Mouse (Mus musculus): ENCODE measurements around the gene Fnbp4.
"Not testable (repeated sequence)": the region's sequence is repeated elsewhere in the genome, so short reads cannot be mapped to it uniquely, and the experiment has no call there.

Fnbp4 gene

GRCm38 (mm10) chr2:90782458-90782857 is 37.3 kb downstream of the Fnbp4 start, which contains the start of gene Agbl2:
TSS of gene Agbl2 (plus strand) at chr2:90782727.
- intact Hi-C loops (cut with DNase I), result no loop called here

GRCm38 (mm10) chr2:90782901-90783486 is 37.8 kb downstream of the Fnbp4 start:
- intact Hi-C loops (cut with DNase I), result no loop called here

- intact Hi-C loops (cut with DNase I), result no loop called here
Measured at GRCm38 (mm10) chr2:90788126-90788525, 43.0 kb downstream of the Fnbp4 start.

- intact Hi-C loops (cut with DNase I), result no loop called here
Measured at GRCm38 (mm10) chr2:90808241-90809126, 63.3 kb downstream of the Fnbp4 start.

- intact Hi-C loops (cut with DNase I), result no loop called here
Measured at GRCm38 (mm10) chr2:90810751-90811150, 65.6 kb downstream of the Fnbp4 start.

GRCm38 (mm10) chr2:90815266-90815665 is 70.1 kb downstream of the Fnbp4 start:
- intact Hi-C loops (cut with DNase I), result no loop called here

GRCm38 (mm10) chr2:90816144-90816543 is 71.0 kb downstream of the Fnbp4 start:
- intact Hi-C loops (cut with DNase I), result no loop called here

GRCm38 (mm10) chr2:90818710-90819109 is 73.5 kb downstream of the Fnbp4 start:
- intact Hi-C loops (cut with DNase I), result no loop called here

GRCm38 (mm10) chr2:90820894-90821293 is 75.7 kb downstream of the Fnbp4 start:
- intact Hi-C loops (cut with DNase I), result no loop called here

- intact Hi-C loops (cut with DNase I), result no loop called here
Measured at GRCm38 (mm10) chr2:90822978-90823377, 77.8 kb downstream of the Fnbp4 start.

- intact Hi-C loops (cut with DNase I), result no loop called here
Measured at GRCm38 (mm10) chr2:90823781-90824180, 78.6 kb downstream of the Fnbp4 start.

- intact Hi-C loops (cut with DNase I), result not testable (repeated sequence)
Measured at GRCm38 (mm10) chr2:90824528-90824927, 79.4 kb downstream of the Fnbp4 start.

- intact Hi-C loops (cut with DNase I), result no loop called here
Measured at GRCm38 (mm10) chr2:90825515-90826172, 80.5 kb downstream of the Fnbp4 start.

- intact Hi-C loops (cut with DNase I), result no loop called here
Measured at GRCm38 (mm10) chr2:90828739-90829138, 83.6 kb downstream of the Fnbp4 start.
